Mouse (Mus musculus): ENCODE data around the gene Klhl21. TPM values are rescaled to one million over a fixed set of nuclear protein-coding genes. Genes with fewer than 3 reads are reported as not detected.

Klhl21 gene
- polyA plus RNA-seq, 1 experiment: 33.8 TPM

GRCm38 (mm10) chr4:151999481-151999880 is 9.1 kb upstream of the Klhl21 start:
- no peaks in the 10 kb centered on the region for H3K36me3 ChIP-seq (ENCODE audit: control insufficient read depth, insufficient read depth, low read length)
- peaks cover 8% of the 10 kb centered on the region for H3K4me1 ChIP-seq (replicated peaks; ENCODE audit: control insufficient read depth, insufficient read depth, low read length)
- no peak for TF ChIP-seq POLR2A (IDR thresholded peaks at IDR 0.05; ENCODE audit: control insufficient read depth, extremely low read depth, insufficient read depth, low read length, poor library complexity)
- no peak for TF ChIP-seq CTCF (IDR thresholded peaks at IDR 0.05; ENCODE audit: borderline replicate concordance, control insufficient read depth, extremely low read depth, insufficient read depth, low read length, poor library complexity)
- H3K27ac ChIP-seq (ENCODE audit: control insufficient read depth, insufficient read depth, low read length): no peak overlapping the region
- peaks cover 6% of the 10 kb centered on the region; the same call in 1 of the 2 replicates for H3K27me3 ChIP-seq (ENCODE audit: control insufficient read depth, insufficient read depth, low read length)
- H3K4me3 ChIP-seq (ENCODE audit: control insufficient read depth, insufficient read depth, low read length): no peak overlapping the region
- 17% methylated on average over 3 of the region's 3 CpGs for WGBS
- DNase-seq: no peak

DNA sequence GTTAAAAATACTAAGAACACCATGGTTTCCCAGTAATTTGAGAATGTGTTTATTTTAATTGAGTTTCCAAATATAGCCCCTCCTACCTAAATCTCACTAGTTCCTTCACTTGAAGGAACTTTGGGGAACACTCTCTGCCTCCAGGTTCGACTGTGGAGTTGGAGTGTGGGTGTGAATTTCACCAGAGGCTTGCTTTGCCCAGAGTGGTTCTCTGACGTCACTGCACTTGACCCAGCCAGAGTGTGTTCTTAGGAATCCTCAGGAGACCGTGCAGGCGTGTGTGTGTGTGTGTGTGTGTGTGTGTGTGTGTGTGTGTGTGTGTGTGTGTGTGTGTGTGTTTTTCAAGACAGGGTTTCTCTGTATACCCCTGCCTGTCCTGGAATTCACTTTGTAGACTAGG is 7.7 kb upstream of the Klhl21 start:
- H3K4me1 ChIP-seq (replicated peaks; ENCODE audit: control insufficient read depth, insufficient read depth, low read length): peaks cover 4% of the 10 kb centered on the region; the same call in 1 of the 2 replicates
- 75% methylated on average over 4 of the region's 4 CpGs for WGBS
- H3K4me3 ChIP-seq (ENCODE audit: control insufficient read depth, insufficient read depth, low read length): no peak overlapping the region
- no peaks in the 10 kb centered on the region for H3K36me3 ChIP-seq (ENCODE audit: control insufficient read depth, insufficient read depth, low read length)
- H3K27ac ChIP-seq (ENCODE audit: control insufficient read depth, insufficient read depth, low read length): no peak overlapping the region
- no peaks in the 10 kb centered on the region for H3K27me3 ChIP-seq (ENCODE audit: control insufficient read depth, insufficient read depth, low read length)
- no peak for TF ChIP-seq POLR2A (IDR thresholded peaks at IDR 0.05; ENCODE audit: control insufficient read depth, extremely low read depth, insufficient read depth, low read length, poor library complexity)
- no peak for TF ChIP-seq CTCF (IDR thresholded peaks at IDR 0.05; ENCODE audit: borderline replicate concordance, control insufficient read depth, extremely low read depth, insufficient read depth, low read length, poor library complexity)
- DNase-seq: no peak

DNA sequence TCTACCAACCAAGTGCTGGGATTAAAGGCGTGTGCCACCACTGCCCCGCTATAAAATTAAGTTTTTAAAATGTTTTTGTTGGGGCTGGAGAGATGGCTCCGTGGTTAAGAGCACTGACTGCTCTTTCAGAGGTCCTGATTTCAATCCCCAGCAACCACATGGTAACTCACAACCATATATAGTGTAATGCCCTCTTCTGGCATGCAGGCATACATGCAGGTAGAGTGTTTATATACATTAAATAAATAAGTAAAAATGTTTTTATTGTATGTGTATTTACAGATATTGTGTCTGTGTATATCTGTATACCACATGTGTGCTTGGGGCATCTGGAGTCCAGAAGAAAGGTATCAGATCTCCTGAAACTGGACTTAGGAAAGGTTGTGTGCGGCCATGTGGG is 7.3 kb upstream of the Klhl21 start:
- peaks cover 4% of the 10 kb centered on the region; the same call in 1 of the 2 replicates for H3K4me1 ChIP-seq (replicated peaks; ENCODE audit: control insufficient read depth, insufficient read depth, low read length)
- H3K36me3 ChIP-seq (ENCODE audit: control insufficient read depth, insufficient read depth, low read length): no peaks in the 10 kb centered on the region
- no peaks in the 10 kb centered on the region for H3K27me3 ChIP-seq (ENCODE audit: control insufficient read depth, insufficient read depth, low read length)
- DNase-seq: no peak
- H3K27ac ChIP-seq (ENCODE audit: control insufficient read depth, insufficient read depth, low read length): no peak overlapping the region
- no peak overlapping the region for H3K4me3 ChIP-seq (ENCODE audit: control insufficient read depth, insufficient read depth, low read length)
- 76% methylated on average over 4 of the region's 4 CpGs for WGBS
- TF ChIP-seq POLR2A (IDR thresholded peaks at IDR 0.05; ENCODE audit: control insufficient read depth, extremely low read depth, insufficient read depth, low read length, poor library complexity) (no peak), CTCF (IDR thresholded peaks at IDR 0.05; ENCODE audit: borderline replicate concordance, control insufficient read depth, extremely low read depth, insufficient read depth, low read length, poor library complexity) (no peak)

DNA sequence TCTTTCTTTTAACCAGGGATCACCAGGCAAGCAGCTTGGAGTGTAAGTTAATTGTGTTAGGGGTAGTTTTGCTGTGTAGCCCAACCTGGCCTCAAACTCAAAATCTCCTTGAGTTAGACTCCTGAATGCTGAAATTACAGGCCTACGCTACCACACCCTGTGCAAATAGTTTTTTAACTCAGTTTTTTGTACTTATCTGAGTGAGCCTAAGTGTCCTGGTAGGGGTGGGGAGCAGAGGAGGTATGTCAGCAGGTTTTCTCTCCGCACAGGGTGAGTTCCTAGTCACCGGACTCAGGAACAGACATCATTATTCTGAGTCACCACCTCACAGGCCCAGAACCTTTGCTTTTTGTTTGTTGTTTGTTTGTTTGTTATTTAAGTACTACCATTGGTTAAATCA is 6.5 kb upstream of the Klhl21 start:
- Histone ChIP-seq H3K4me1 (replicated peaks; ENCODE audit: control insufficient read depth, insufficient read depth, low read length) (peaks cover 3% of the 10 kb centered on the region; the same call in 1 of the 2 replicates), H3K27ac (ENCODE audit: control insufficient read depth, insufficient read depth, low read length) (no peak overlapping the region), H3K36me3 (ENCODE audit: control insufficient read depth, insufficient read depth, low read length) (no peaks in the 10 kb centered on the region), H3K4me3 (ENCODE audit: control insufficient read depth, insufficient read depth, low read length) (no peak overlapping the region), H3K27me3 (ENCODE audit: control insufficient read depth, insufficient read depth, low read length) (no peaks in the 10 kb centered on the region)
- WGBS: 97% methylated on average over 3 of the region's 3 CpGs
- TF ChIP-seq POLR2A (IDR thresholded peaks at IDR 0.05; ENCODE audit: control insufficient read depth, extremely low read depth, insufficient read depth, low read length, poor library complexity) (no peak), CTCF (IDR thresholded peaks at IDR 0.05; ENCODE audit: borderline replicate concordance, control insufficient read depth, extremely low read depth, insufficient read depth, low read length, poor library complexity) (no peak)
- no peak for DNase-seq

DNA sequence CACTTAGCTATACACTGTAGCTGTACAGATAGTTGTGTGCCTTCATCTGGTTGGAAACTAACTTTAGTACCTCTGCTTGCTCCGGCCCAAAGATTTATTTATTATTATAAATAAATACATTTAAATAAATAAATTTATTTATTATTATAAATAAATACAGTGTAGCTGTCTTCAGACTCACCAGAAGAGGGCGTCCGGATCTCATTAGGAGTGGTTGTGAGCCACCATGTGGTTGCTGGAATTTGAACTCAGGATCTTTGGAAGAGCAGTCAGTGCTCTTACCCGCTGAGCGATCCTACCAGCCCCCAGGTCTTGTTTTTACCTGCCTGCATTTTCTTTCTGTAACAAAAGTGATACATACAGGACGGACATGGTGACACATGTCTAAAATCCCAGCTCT is 2.5 kb upstream of the Klhl21 start:
- no peak overlapping the region for H3K27ac ChIP-seq (ENCODE audit: control insufficient read depth, insufficient read depth, low read length)
- no peaks in the 10 kb centered on the region for H3K27me3 ChIP-seq (ENCODE audit: control insufficient read depth, insufficient read depth, low read length)
- no peaks in the 10 kb centered on the region for H3K36me3 ChIP-seq (ENCODE audit: control insufficient read depth, insufficient read depth, low read length)
- peaks cover 24% of the 10 kb centered on the region for H3K4me1 ChIP-seq (replicated peaks; ENCODE audit: control insufficient read depth, insufficient read depth, low read length)
- DNase-seq: no peak
- 84% methylated on average over 6 of the region's 6 CpGs for WGBS
- TF ChIP-seq CTCF (IDR thresholded peaks at IDR 0.05; ENCODE audit: borderline replicate concordance, control insufficient read depth, extremely low read depth, insufficient read depth, low read length, poor library complexity) (no peak), POLR2A (IDR thresholded peaks at IDR 0.05; ENCODE audit: control insufficient read depth, extremely low read depth, insufficient read depth, low read length, poor library complexity) (no peak)
- no peak overlapping the region for H3K4me3 ChIP-seq (ENCODE audit: control insufficient read depth, insufficient read depth, low read length)

DNA sequence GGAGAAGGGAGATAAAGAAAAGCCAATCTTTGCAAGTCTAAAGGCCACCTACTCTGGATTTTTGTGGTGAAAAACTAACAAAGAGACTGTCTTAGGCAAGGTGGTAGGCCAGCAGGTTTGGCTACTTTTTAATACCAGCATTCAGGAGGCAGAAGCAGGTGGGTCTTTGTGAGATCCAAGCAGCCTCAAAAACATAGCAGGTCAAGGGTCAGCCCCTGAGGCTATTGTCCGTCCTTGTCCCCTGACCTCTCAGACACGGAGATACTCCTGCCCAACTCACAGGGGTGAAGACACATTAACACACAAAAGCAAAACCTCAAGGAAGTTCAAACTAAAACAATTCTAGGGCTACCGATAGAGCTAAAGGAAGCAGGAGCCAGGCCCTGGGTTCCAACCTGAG is 1.8 kb upstream of the Klhl21 start:
- 88% methylated on average over 3 of the region's 3 CpGs for WGBS
- Histone ChIP-seq H3K36me3 (ENCODE audit: control insufficient read depth, insufficient read depth, low read length) (no peaks in the 10 kb centered on the region), H3K4me1 (replicated peaks; ENCODE audit: control insufficient read depth, insufficient read depth, low read length) (peaks cover 27% of the 10 kb centered on the region), H3K4me3 (ENCODE audit: control insufficient read depth, insufficient read depth, low read length) (no peak overlapping the region), H3K27ac (ENCODE audit: control insufficient read depth, insufficient read depth, low read length) (no peak overlapping the region), H3K27me3 (ENCODE audit: control insufficient read depth, insufficient read depth, low read length) (no peaks in the 10 kb centered on the region)
- TF ChIP-seq CTCF (IDR thresholded peaks at IDR 0.05; ENCODE audit: borderline replicate concordance, control insufficient read depth, extremely low read depth, insufficient read depth, low read length, poor library complexity) (no peak), POLR2A (IDR thresholded peaks at IDR 0.05; ENCODE audit: control insufficient read depth, extremely low read depth, insufficient read depth, low read length, poor library complexity) (no peak)
- DNase-seq: no peak
